Mouse (Mus musculus): ENCODE results near the gene Slc52a3. TPM values are rescaled to one million over a fixed set of nuclear protein-coding genes. Genes with fewer than 3 reads are reported as not detected.

Slc52a3 gene
- polyA plus RNA-seq, 1 experiment from 2014 or later = 0.03 TPM

DNA sequence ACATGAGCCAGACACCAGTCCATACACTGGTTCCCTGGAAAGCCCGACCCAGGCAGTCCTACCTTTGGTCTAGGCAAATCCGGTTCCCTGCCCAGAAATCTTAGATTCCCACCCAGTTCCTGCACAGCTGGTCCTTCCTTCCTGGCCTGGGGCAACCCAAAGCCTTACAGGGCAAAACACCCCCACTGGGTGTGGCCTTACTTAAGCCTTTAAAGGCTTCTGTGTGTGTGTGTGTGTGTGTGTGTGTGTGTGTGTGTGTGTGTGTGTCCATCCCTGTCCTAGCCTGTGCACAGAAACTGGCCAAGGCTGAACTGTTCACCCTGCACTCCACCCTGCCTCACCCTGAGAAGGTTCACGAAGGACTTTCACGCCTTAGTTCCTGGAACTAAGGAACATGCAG lies 15.9 kb downstream of the Slc52a3 start:
- no peak for ATAC-seq
- CTCF ChIA-PET = interaction anchor here (1.0 kb wide), 1 partner anchor 100 kb away, joined by 3 read pairs; no protein-coding TSS in a partner anchor
- no peak for TF ChIP-seq CTCF (IDR thresholded peaks at IDR 0.05)

DNA sequence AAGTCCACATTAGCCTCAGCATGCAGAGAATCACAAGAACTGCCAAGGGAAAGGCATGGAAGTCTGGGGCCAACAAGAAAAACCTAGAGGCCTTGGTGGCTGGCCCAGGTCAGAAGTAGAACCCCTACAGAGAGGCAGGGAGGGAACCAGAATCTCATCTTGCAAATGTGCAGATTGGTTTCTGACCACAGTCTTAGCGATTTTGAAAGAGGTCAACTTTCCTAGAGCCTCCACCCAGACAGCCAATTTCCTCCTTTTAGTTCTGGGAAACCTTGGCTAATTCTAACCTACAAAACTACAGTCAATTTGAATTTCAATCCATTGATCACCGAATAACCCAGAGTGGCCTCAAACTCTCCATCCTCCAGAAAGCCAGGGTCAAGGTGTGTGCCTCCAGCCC lies 16.4 kb downstream of the Slc52a3 start:
- H3K27me3 ChIP-seq = no peaks in the 10 kb centered on the region
- ChIA-PET POLR2A (no interaction called here), CTCF (no interaction called here)
- no peak for DNase-seq (ENCODE audit: low read depth, low spot score)
- ATAC-seq = no peak
- no peak for TF ChIP-seq CTCF (IDR thresholded peaks at IDR 0.05)
- in situ Hi-C loops (cut with MboI; ENCODE audit: low pct_unique_long_range_greater_than_20kb) = loop anchor here (25.0 kb wide), 1 partner anchor 250 kb away; no protein-coding TSS in a partner anchor

More for the DNA sequence above, 15.9 kb downstream of the Slc52a3 start:
- in situ Hi-C loops (cut with MboI; ENCODE audit: low pct_unique_long_range_greater_than_20kb) = loop anchor here (25.0 kb wide), 1 partner anchor 250 kb away; no protein-coding TSS in a partner anchor
- POLR2A ChIA-PET = no interaction called here
- no peak for DNase-seq (ENCODE audit: low read depth, low spot score)
- no peaks in the 10 kb centered on the region for H3K27me3 ChIP-seq

DNA sequence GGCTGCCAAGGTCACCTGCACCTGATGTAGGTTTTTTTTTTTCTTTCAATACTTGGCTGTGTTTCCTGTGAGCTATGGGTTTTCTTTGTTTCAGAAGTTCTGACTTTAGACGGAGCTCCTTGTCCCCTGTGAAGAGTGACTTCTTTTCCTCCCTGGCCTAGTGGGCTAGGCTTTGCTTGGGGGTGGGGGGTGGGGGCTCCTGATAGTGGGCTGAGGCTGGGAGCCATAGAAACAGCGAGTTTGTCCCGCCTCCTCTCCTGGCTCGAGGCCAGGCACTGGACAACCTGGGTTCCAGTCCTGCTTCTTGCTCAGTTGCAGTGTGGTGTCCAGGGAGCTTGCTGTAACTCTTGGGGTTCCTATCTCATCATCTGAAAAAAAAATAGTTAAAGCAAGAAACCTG lies 19.7 kb downstream of the Slc52a3 start:
- CTCF ChIA-PET = interaction anchor here (1.6 kb wide), 1 partner anchor 10 kb away, joined by 3 read pairs; no protein-coding TSS in a partner anchor
- ATAC-seq (no peak), DNase-seq (ENCODE audit: low read depth, low spot score) (no peak)
- TF ChIP-seq CTCF (IDR thresholded peaks at IDR 0.05) = no peak
- H3K27me3 ChIP-seq = no peaks in the 10 kb centered on the region
- POLR2A ChIA-PET = interaction anchor here (0.6 kb wide), 1 partner anchor 32 kb away, joined by 4 read pairs; no protein-coding TSS in a partner anchor
- in situ Hi-C loops (cut with MboI; ENCODE audit: low pct_unique_long_range_greater_than_20kb) = loop anchor here (25.0 kb wide), 1 partner anchor 254 kb away; no protein-coding TSS in a partner anchor

DNA sequence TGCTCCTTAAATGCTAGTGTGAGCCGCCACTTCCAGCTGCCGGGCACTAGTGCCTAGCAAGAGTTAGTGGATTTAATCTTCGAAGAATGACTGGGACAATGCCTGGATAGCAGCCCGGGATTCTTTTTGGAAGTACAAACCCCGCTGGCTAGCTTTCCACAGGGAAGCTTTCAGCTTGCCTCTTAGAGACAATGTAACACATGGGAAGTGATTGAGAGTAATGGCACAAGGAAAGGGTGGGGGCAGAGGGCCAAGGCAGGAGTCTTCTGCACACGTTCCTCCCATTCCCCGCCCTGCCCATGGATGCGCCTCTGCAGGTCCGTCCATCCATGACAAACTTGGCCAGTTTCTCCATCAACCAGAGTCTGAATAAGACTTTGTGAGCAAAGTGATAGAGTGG lies 20.4 kb downstream of the Slc52a3 start:
- POLR2A ChIA-PET = no interaction called here
- ATAC-seq (no peak), DNase-seq (ENCODE audit: low read depth, low spot score) (no peak)
- H3K27me3 ChIP-seq = no peaks in the 10 kb centered on the region
- CTCF ChIA-PET = interaction anchor here (1.6 kb wide), 1 partner anchor 10 kb away, joined by 3 read pairs; no protein-coding TSS in a partner anchor
- no peak for TF ChIP-seq CTCF (IDR thresholded peaks at IDR 0.05)
- in situ Hi-C loops (cut with MboI; ENCODE audit: low pct_unique_long_range_greater_than_20kb) = loop anchor here (25.0 kb wide), 1 partner anchor 254 kb away; no protein-coding TSS in a partner anchor

DNA sequence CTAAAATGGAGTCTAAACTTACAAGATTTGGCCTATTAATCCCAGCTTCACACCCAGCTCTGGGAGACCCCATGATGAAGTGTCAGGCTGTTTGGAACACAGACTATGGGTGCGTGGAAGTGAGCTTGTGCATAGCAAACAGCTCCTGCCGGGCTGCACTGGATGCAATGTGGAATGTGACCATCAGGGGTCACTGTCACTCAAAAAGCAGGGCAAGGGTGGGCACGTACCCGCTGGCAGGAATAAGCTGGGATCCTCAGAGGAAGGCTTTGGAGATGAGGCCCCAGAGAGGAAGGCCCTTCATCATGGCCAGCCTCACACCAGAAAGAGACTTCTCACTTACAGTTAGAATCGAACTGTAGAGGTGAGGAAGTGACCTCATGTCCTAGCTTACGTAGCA lies 23.9 kb downstream of the Slc52a3 start:
- ATAC-seq (no peak), DNase-seq (ENCODE audit: low read depth, low spot score) (no peak)
- POLR2A ChIA-PET = no interaction called here
- in situ Hi-C loops (cut with MboI; ENCODE audit: low pct_unique_long_range_greater_than_20kb) = loop anchor here (5.0 to 25.0 kb wide), 3 partner anchors 177 to 345 kb away; no protein-coding TSS in a partner anchor
- peak; percentile 77 for TF ChIP-seq CTCF (IDR thresholded peaks at IDR 0.05)
- CTCF ChIA-PET = interaction anchor here (0.8 to 1.2 kb wide), 3 partner anchors 22 to 178 kb away, joined by 3 read pairs; no protein-coding TSS in a partner anchor
- H3K27me3 ChIP-seq = peaks cover 6% of the 10 kb centered on the region

DNA sequence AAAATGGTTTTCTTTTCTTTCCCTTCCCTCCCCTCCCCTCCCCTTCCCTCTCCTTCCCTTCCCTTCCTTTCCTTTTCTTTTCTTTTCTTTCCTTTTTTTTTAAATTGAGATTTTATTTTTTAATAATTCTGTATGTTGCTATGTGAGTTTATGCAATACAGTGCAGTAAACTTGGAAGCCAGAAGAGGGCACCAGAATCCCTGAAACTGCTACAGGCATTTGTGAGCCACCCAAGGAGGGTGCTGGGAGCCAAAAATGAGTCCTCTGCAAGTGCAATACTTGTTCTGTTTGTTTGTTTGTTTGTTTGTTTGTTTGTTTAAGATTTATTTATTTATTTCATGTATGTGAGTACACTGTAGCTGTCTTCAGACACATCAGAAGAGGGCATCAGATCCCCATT lies 25.7 kb downstream of the Slc52a3 start:
- TF ChIP-seq CTCF (IDR thresholded peaks at IDR 0.05) = no peak
- in situ Hi-C loops (cut with MboI; ENCODE audit: low pct_unique_long_range_greater_than_20kb) = loop anchor here (5.0 to 25.0 kb wide), 3 partner anchors 175 to 343 kb away; no protein-coding TSS in a partner anchor
- ATAC-seq (no peak), DNase-seq (ENCODE audit: low read depth, low spot score) (no peak)
- ChIA-PET POLR2A (no interaction called here), CTCF (no interaction called here)
- H3K27me3 ChIP-seq = peaks cover 7% of the 10 kb centered on the region

DNA sequence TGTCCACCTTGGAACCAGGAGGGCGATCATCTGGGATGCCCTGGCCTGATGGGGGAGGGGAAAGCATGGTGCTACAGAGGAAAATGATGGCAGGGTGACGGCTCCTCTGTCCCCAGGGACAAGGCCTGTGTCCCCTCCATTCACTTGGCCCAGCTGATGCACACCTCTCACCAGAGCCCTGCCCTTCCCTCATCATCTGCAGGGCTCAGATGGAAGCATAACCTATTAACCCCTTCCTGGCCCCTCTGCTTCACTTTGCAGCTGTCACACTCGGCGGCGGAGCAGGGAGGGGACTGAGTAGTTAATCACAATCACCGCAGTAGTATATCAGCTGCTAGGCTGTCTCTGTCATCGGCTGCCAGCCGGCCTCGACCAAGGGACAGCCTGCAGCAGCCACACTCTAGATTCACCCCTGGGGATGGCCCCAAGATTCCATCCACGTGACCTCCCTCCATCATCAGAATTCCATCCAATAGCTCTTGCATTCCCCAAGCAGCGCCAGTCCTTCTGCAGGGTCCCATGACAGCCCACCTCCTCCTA lies 28.6 kb downstream of the Slc52a3 start:
- no peak for TF ChIP-seq CTCF (IDR thresholded peaks at IDR 0.05)
- in situ Hi-C loops (cut with MboI; ENCODE audit: low pct_unique_long_range_greater_than_20kb) = loop anchor here (5.0 to 25.0 kb wide), 3 partner anchors 172 to 340 kb away; no protein-coding TSS in a partner anchor
- CTCF ChIA-PET = interaction anchor here (1.1 kb wide), 1 partner anchor 17 kb away, joined by 3 read pairs; no protein-coding TSS in a partner anchor
- DNase-seq (ENCODE audit: low read depth, low spot score) (no peak), ATAC-seq (no peak)
- POLR2A ChIA-PET = no interaction called here
- H3K27me3 ChIP-seq = peaks cover 10% of the 10 kb centered on the region

DNA sequence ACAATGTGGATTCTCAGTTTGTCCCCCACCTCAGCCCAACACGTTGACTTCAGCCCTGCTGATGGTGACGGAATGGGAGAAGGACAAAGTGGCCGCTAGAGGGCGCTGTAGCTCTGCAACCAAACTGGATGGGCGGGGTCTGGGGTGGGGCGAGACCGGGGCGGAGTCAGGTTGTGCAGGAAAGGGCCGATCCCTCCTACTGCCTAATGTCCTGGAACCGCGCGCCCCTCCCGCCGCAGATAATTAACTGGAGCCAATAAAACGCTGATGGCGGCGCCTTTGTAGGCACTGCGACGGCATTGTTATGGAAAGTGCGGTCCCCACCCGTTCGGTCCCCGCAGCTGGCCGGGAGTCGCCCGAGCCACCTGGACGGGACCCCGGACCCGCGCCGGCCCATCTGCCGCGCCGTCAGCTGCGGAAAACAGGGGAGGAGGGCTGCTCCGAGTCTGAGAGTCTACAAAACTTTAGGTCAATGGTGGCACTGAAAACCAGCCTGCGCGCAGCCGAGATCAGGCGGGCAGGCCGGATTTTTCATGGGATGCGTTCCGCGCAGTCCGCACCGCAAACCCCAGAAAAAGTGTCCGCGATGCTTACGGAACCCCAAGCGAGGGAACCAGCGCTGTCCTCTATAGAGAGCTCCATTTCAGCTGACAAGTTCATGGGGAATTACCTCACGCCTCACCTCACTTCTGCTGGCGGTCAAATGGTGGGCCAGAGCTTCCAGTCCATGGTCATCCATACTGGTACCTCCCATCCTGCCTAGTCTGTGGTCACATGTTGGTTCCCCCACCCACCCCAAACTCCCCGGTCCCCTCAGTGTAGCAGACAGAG lies 33.2 kb downstream of the Slc52a3 start:
- in situ Hi-C loops (cut with MboI; ENCODE audit: low pct_unique_long_range_greater_than_20kb) = loop anchor here (10.0 kb wide), 1 partner anchor 335 kb away; no protein-coding TSS in a partner anchor
- DNase-seq (ENCODE audit: low read depth, low spot score) (peak; percentile 34), ATAC-seq (peak; percentile 77)
- peak; percentile 79 for TF ChIP-seq CTCF (IDR thresholded peaks at IDR 0.05)
- POLR2A ChIA-PET = no interaction called here
- peaks cover 16% of the 10 kb centered on the region for H3K27me3 ChIP-seq
- CTCF ChIA-PET = interaction anchor here (1.4 kb wide), 1 partner anchor 59 kb away, joined by 5 read pairs; no protein-coding TSS in a partner anchor

DNA sequence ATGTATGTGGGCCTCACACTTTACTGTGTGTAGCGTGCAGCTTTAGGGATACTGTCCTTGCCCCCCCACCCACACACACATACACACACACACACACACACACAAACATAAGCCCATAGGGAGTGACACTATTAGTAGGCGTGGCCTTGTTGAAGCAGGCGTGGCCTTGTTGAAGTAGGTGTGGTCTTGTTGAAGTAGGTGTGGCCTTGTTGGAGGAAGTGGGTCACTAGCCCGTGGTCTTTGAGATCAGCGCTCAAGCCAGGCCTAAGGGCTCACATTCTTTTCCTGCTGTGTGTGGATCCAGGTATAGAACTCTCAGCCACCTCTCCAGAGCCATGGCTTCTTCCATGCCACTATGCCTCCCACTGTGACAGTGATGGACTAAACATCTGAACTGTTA lies 34.7 kb downstream of the Slc52a3 start:
- CTCF ChIA-PET = no interaction called here
- ATAC-seq (no peak), DNase-seq (ENCODE audit: low read depth, low spot score) (no peak)
- POLR2A ChIA-PET = no interaction called here
- TF ChIP-seq CTCF (IDR thresholded peaks at IDR 0.05) = no peak
- peaks cover 19% of the 10 kb centered on the region for H3K27me3 ChIP-seq
- in situ Hi-C loops (cut with MboI; ENCODE audit: low pct_unique_long_range_greater_than_20kb) = no loop called here

DNA sequence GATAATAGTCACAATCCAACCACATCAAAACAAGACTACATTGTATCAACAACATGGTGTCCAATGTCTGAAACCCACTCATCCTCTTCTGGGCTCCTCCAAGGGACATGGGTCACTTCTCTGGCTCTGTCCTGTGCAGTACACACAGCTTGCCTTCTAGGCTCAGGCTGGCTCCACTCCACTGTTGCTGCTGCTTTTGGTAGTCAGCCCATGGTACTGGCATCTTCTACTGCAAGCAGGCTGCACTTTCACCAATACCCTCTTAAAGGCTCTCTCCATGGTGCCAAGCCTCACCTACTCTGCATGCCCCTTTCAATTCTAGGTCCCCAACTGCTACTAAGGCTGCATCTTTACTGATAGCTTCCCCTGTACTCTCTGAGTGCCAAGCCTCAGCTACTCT lies 43.8 kb downstream of the Slc52a3 start:
- DNase-seq (ENCODE audit: low read depth, low spot score) (no peak), ATAC-seq (no peak)
- ChIA-PET POLR2A (no interaction called here), CTCF (no interaction called here)
- peaks cover 43% of the 10 kb centered on the region for H3K27me3 ChIP-seq
- no peak for TF ChIP-seq CTCF (IDR thresholded peaks at IDR 0.05)
- in situ Hi-C loops (cut with MboI; ENCODE audit: low pct_unique_long_range_greater_than_20kb) = no loop called here

Measured in Patski (cell line).